ENCODE assay signal across 10 mouse cellular contexts in genomic region chr14:52016625-52017405, GRCm38 (mm10). TPM values are rescaled to one million over a fixed set of nuclear protein-coding genes. Genes with fewer than 3 reads are reported as not detected.
A peak's percentile ranks its signal among the peaks of the same experiment; 100 is the strongest.
DNase-seq lines count a peak whose midpoint lies in the region; ATAC-seq and TF ChIP-seq lines count a peak whose summit lies in the region.
"Had no signal": no experiment of that assay in that cellular context is flagged by ENCODE, and none has a peak within 500 bp of the region (broad histone marks: within the 10 kb centered on the region; RNA-seq: fewer than 3 reads in every experiment).

No protein-coding gene starts in this region.

- peaks cover 34% of the 10 kb centered on the region for H3K4me1 ChIP-seq in lung, embryonic 16.5 days (replicated peaks; ENCODE audit: control insufficient read depth, insufficient read depth, low read length)
- H3K4me1 ChIP-seq in hindbrain, embryonic 16.5 days (ENCODE audit: control insufficient read depth, insufficient read depth, low read depth, low read length) = peaks cover 47% of the 10 kb centered on the region
- H3K4me1 ChIP-seq in small intestine, adult 2 months (ENCODE audit: control insufficient read depth, insufficient read depth, insufficient read length, low read length) = peaks cover 17% of the 10 kb centered on the region

- TF ChIP-seq CTCF in small intestine, adult 2 months (IDR thresholded peaks at IDR 0.05; ENCODE audit: extremely low read depth, insufficient read length, insufficient replicate concordance, low read depth, low read length) = no peak

- peak; percentile 47 to 56 for DNase-seq in cerebellum, postnatal 10 days
- DNase-seq in cerebellum, adult 11 months = no peak
- DNase-seq in lung, postnatal 36 days = no peak
- DNase-seq in gastrocnemius, postnatal 4 days (ENCODE audit: low spot score in 2 of 2) = no peak

- no peak for ATAC-seq in lung, embryonic 16.5 days (ENCODE audit: low read depth)
- no peak for ATAC-seq in hindbrain, embryonic 16.5 days
- ATAC-seq in activated CD4-positive, CD25-positive, alpha-beta regulatory T cell, adult 4 months = no peak

- peak overlapping the region; percentile 9; the same call in 1 of the 2 replicates for H3K9ac ChIP-seq in lung, embryonic 16.5 days (ENCODE audit: low read length)
- 0 out of 2 replicates have a peak overlapping the region, but pooled peaks have one; percentile 17 for H3K9ac ChIP-seq in hindbrain, embryonic 16.5 days (ENCODE audit: low read depth, low read length)
- H3K9ac ChIP-seq: limb, embryonic 15.5 days had no signal

- H3K4me3 ChIP-seq in lung, embryonic 16.5 days (ENCODE audit: low read length) = no peak overlapping the region
- no peak overlapping the region for H3K4me3 ChIP-seq in hindbrain, embryonic 16.5 days (ENCODE audit: low read length)
- H3K4me3 ChIP-seq in small intestine, adult 2 months (ENCODE audit: low read depth, low read length) = peak overlapping the region; percentile 56

- TF ChIP-seq POLR2A in small intestine, adult 2 months (IDR thresholded peaks at IDR 0.05; ENCODE audit: low read depth, low read length) = peak; percentile 40; the same call in 1 of the 2 replicates

- WGBS in lung, embryonic 16.5 days = 86% methylated on average over 13 of the region's 13 CpGs
- 76% methylated on average over 13 of the region's 13 CpGs for WGBS in hindbrain, embryonic 16.5 days
- WGBS in small intestine, adult 2 months = 39% methylated on average over 13 of the region's 13 CpGs

- H3K27me3 ChIP-seq in lung, embryonic 16.5 days (ENCODE audit: control insufficient read depth, insufficient read depth, low read depth, low read length) = no peaks in the 10 kb centered on the region
- H3K27me3 ChIP-seq in hindbrain, embryonic 16.5 days (replicated peaks; ENCODE audit: control insufficient read depth, insufficient read depth, low read length) = no peaks in the 10 kb centered on the region
- no peaks in the 10 kb centered on the region for H3K27me3 ChIP-seq in small intestine, adult 2 months (ENCODE audit: control insufficient read depth, insufficient read depth, low read length)
- H3K27me3 ChIP-seq: limb, embryonic 15.5 days had no signal

- no peak overlapping the region for H3K4me2 ChIP-seq in lung, embryonic 16.5 days (ENCODE audit: low read depth, low read length)
- H3K4me2 ChIP-seq in hindbrain, embryonic 16.5 days (ENCODE audit: low read length) = no peak overlapping the region
- H3K4me2 ChIP-seq: limb, embryonic 15.5 days had no signal

- no peaks in the 10 kb centered on the region for H3K9me3 ChIP-seq in lung, embryonic 16.5 days (ENCODE audit: control insufficient read depth, low read length)
- no peaks in the 10 kb centered on the region for H3K9me3 ChIP-seq in hindbrain, embryonic 16.5 days (ENCODE audit: control insufficient read depth, low read length)
- H3K9me3 ChIP-seq: limb, embryonic 15.5 days had no signal

- H3K27ac ChIP-seq in lung, embryonic 16.5 days (ENCODE audit: low read length) = no peak overlapping the region
- H3K27ac ChIP-seq in hindbrain, embryonic 16.5 days (ENCODE audit: low read depth, low read length) = no peak overlapping the region
- H3K27ac ChIP-seq in small intestine, adult 2 months (ENCODE audit: insufficient read depth, low read depth, low read length) = peak overlapping the region; percentile 93
- H3K27ac ChIP-seq: limb, embryonic 15.5 days had no signal

- no peaks in the 10 kb centered on the region for H3K36me3 ChIP-seq in lung, embryonic 16.5 days (ENCODE audit: control insufficient read depth, insufficient read depth, low read length)
- H3K36me3 ChIP-seq in hindbrain, embryonic 16.5 days (ENCODE audit: control insufficient read depth, insufficient read depth, low read length) = no peaks in the 10 kb centered on the region
- H3K36me3 ChIP-seq in small intestine, adult 2 months (ENCODE audit: control insufficient read depth, insufficient read depth, low read length) = no peaks in the 10 kb centered on the region
- H3K36me3 ChIP-seq: limb, embryonic 15.5 days had no signal

RNA-seq across cellular contexts. Expression of gene Tmem253, which starts 1.4 kb away (rescaled TPM):
- 0.21 and 0.34 TPM in 2 replicates for polyA plus RNA-seq in lung, embryonic 16.5 days (2015; fragmentation: Nextera tagmentation; extraction: Ambion mirVana)
- polyA plus RNA-seq in hindbrain, embryonic 16.5 days (2015; fragmentation: Nextera tagmentation; extraction: Ambion mirVana) = 0.39 and 0.51 TPM in 2 replicates
- polyA plus RNA-seq in small intestine, adult 2 months (2012; rRNA removed) = 53.4 and 91.5 TPM in 2 replicates
- polyA plus RNA-seq in activated CD4-positive, CD25-positive, alpha-beta regulatory T cell, adult 4 months (2017; shearing (Covaris generic)) = under 1 TPM in 1 of 2 experiments, not detected in 1; 0.98 TPM
- 1 to 10 TPM; 1.1 to 2.8 TPM for total RNA-seq in gastrocnemius, postnatal 4 days (2021)

RNA-seq across cellular contexts. Expression of gene Zfp219, which starts 3.7 kb away (rescaled TPM):
- polyA plus RNA-seq in lung, embryonic 16.5 days (2015; fragmentation: Nextera tagmentation; extraction: Ambion mirVana) = 20.1 and 20.8 TPM in 2 replicates
- 23.7 and 28.0 TPM in 2 replicates for polyA plus RNA-seq in hindbrain, embryonic 16.5 days (2015; fragmentation: Nextera tagmentation; extraction: Ambion mirVana)
- polyA plus RNA-seq in small intestine, adult 2 months (2012; rRNA removed) = 37.9 and 72.7 TPM in 2 replicates
- polyA plus RNA-seq in activated CD4-positive, CD25-positive, alpha-beta regulatory T cell, adult 4 months (2017; shearing (Covaris generic)) = 1 to 10 TPM; 1.9 to 2.2 TPM
- total RNA-seq in gastrocnemius, postnatal 4 days (2021) = 10 to 100 TPM; 28.3 to 29.7 TPM

RNA-seq across cellular contexts. Expression of gene Olfr221, which starts 25.4 kb away (rescaled TPM):
- polyA plus RNA-seq in lung, embryonic 16.5 days (2015; fragmentation: Nextera tagmentation; extraction: Ambion mirVana) = not detected in 2 replicates
- not detected in 2 replicates for polyA plus RNA-seq in hindbrain, embryonic 16.5 days (2015; fragmentation: Nextera tagmentation; extraction: Ambion mirVana)
- not detected in 2 replicates for polyA plus RNA-seq in small intestine, adult 2 months (2012; rRNA removed)
- not detected for polyA plus RNA-seq in activated CD4-positive, CD25-positive, alpha-beta regulatory T cell, adult 4 months (2017; shearing (Covaris generic))
- total RNA-seq in gastrocnemius, postnatal 4 days (2021) = not detected
- total RNA-seq: gastrocnemius, adult 8-10 months had no signal
- polyA plus RNA-seq: limb, embryonic 15.5 days had no signal

RNA-seq across cellular contexts. Expression of gene Arhgef40, which starts 32.3 kb away (rescaled TPM):
- 95.0 and 98.4 TPM in 2 replicates for polyA plus RNA-seq in lung, embryonic 16.5 days (2015; fragmentation: Nextera tagmentation; extraction: Ambion mirVana)
- polyA plus RNA-seq in hindbrain, embryonic 16.5 days (2015; fragmentation: Nextera tagmentation; extraction: Ambion mirVana) = 63.4 and 74.4 TPM in 2 replicates
- 12.7 and 19.1 TPM in 2 replicates for polyA plus RNA-seq in small intestine, adult 2 months (2012; rRNA removed)
- polyA plus RNA-seq in activated CD4-positive, CD25-positive, alpha-beta regulatory T cell, adult 4 months (2017; shearing (Covaris generic)) = not detected
- total RNA-seq in gastrocnemius, postnatal 4 days (2021) = 10 to 100 TPM; 90.4 to 92.7 TPM

Comparison
In these comparisons a context has a peak if more than half of its experiments do, and no peak if none do; other contexts are left out.
1. DNase-seq: peak in cerebellum, postnatal 10 days (2 of 2); none in cerebellum, adult 11 months (single experiment), lung, postnatal 36 days (single experiment) and gastrocnemius, postnatal 4 days (0 of 2).
2. RNA of gene Tmem253, which starts 1.4 kb away (polyA plus RNA-seq): 53.4 to 91.5 TPM in small intestine, adult 2 months; 0.98 TPM in activated CD4-positive, CD25-positive, alpha-beta regulatory T cell, adult 4 months, 0.39 to 0.51 TPM in hindbrain, embryonic 16.5 days and 0.21 to 0.34 TPM in lung, embryonic 16.5 days; every median in the first group is over 10 times any median in the second.